Mouse (Mus musculus): ENCODE measurements around the gene Atp6v1g2. TPM values are rescaled to one million over a fixed set of nuclear protein-coding genes. Genes with fewer than 3 reads are reported as not detected.
A peak's percentile ranks its signal among the peaks of the same experiment; 100 is the strongest.
"Not testable (repeated sequence)": the region's sequence is repeated elsewhere in the genome, so short reads cannot be mapped to it uniquely, and the experiment has no call there.

The Atp6v1g2 gene
- polyA plus RNA-seq, 1 experiment: 1.4 TPM

DNA sequence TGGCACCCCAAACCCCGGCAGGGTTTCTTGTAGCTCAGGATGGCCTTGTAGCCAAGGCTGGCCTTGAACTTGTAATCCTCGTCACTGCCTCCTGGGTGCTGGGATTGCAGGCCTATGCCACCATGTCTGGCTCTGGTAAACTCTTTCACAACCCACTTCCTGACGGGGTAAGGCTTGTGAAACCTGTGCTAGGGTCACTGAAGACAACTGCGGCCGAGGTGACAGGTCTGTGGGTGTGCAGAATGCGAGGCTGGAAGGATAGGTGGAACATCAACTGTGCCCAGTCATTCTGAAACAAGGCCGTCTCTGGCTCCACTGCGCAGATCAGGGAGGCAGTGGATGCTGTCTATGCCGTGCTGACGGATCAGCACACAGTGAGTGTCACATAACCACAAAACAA lies 2.4 kb upstream of the Atp6v1g2 start:
- Histone ChIP-seq H3K79me3 (ENCODE audit: low read depth) (peaks cover 23% of the 10 kb centered on the region), H3K4me3 (ENCODE audit: insufficient read depth, poor library complexity, severe bottlenecking) (no peak overlapping the region), H3K36me3 (ENCODE audit: control insufficient read depth, insufficient read depth) (peaks cover 40% of the 10 kb centered on the region), H3K79me2 (ENCODE audit: control insufficient read depth, insufficient read depth) (peaks cover 75% of the 10 kb centered on the region), H3ac (ENCODE audit: control insufficient read depth, insufficient read length, low read depth) (no peak overlapping the region), H3K27me3 (ENCODE audit: control insufficient read depth, insufficient read depth, insufficient read length) (no peaks in the 10 kb centered on the region)
- TF ChIP-seq MYOG (IDR thresholded peaks at IDR 0.05; ENCODE audit: control insufficient read depth, extremely low read depth, insufficient read length) (no peak), USF1 (IDR thresholded peaks at IDR 0.05; ENCODE audit: low read depth) (no peak), CEBPB (IDR thresholded peaks at IDR 0.05; ENCODE audit: low read depth) (no peak), FOSL1 (IDR thresholded peaks at IDR 0.05; ENCODE audit: insufficient read depth, low read length, poor library complexity, severe bottlenecking) (no peak), CTCF (IDR thresholded peaks at IDR 0.05; ENCODE audit: control insufficient read depth, insufficient read depth, insufficient read length) (no peak), MYOD1 (IDR thresholded peaks at IDR 0.05; ENCODE audit: control insufficient read depth, insufficient read length, low read depth) (no peak), MAX (IDR thresholded peaks at IDR 0.05) (no peak)

DNA sequence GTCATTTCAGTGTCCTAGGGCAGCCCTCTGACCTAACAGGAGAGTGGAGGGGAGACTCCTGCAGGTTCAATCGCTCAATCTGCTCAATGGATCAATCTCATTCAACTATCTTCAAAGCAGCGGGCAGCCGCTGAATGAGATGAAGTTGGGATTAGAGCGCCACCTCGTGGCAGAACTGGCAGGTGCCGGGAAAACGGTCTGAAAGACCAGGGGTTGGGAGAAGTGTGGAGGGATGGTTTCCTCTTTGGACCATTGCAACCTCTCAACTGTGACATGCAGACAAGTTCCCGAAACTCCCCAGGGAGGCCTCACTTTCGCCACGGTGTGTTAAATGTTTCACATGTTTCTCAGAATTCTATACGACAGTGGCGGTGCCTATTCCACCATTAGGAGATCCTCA lies 1.4 kb upstream of the Atp6v1g2 start:
- Histone ChIP-seq H3K79me2 (ENCODE audit: control insufficient read depth, insufficient read depth) (peaks cover 65% of the 10 kb centered on the region), H3ac (ENCODE audit: control insufficient read depth, insufficient read length, low read depth) (no peak overlapping the region), H3K79me3 (ENCODE audit: low read depth) (peaks cover 23% of the 10 kb centered on the region), H3K4me3 (ENCODE audit: insufficient read depth, poor library complexity, severe bottlenecking) (no peak overlapping the region), H3K27me3 (ENCODE audit: control insufficient read depth, insufficient read depth, insufficient read length) (no peaks in the 10 kb centered on the region), H3K36me3 (ENCODE audit: control insufficient read depth, insufficient read depth) (peaks cover 40% of the 10 kb centered on the region)
- TF ChIP-seq CTCF (IDR thresholded peaks at IDR 0.05; ENCODE audit: control insufficient read depth, insufficient read depth, insufficient read length) (peak; percentile 46), USF1 (IDR thresholded peaks at IDR 0.05; ENCODE audit: low read depth) (no peak)

DNA sequence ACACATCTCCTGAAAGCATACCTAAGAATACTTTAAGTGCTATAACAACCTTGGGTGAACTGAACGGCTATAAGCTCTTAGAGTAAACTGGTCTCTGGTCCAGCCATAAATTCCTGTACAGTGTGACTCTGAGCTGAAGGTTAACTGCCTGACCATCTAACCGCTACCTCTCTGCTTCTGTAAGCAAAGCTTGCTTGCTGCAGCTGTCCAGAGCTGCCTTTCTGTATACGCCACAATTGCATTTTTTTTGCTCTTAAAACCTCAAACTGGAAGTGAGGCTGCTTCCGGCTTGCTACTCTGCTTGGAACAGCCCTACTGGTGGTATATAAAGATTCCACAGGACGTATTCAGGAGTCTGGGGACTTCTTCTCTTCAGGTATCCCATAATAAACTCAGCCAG lies 801 bp upstream of the Atp6v1g2 start:
- TF ChIP-seq FOSL1 (IDR thresholded peaks at IDR 0.05; ENCODE audit: insufficient read depth, low read length, poor library complexity, severe bottlenecking) (no peak), MYOG (IDR thresholded peaks at IDR 0.05; ENCODE audit: control insufficient read depth, extremely low read depth, insufficient read length) (no peak), MAX (IDR thresholded peaks at IDR 0.05) (no peak), CTCF (IDR thresholded peaks at IDR 0.05; ENCODE audit: control insufficient read depth, insufficient read depth, insufficient read length) (no peak), MYOD1 (IDR thresholded peaks at IDR 0.05; ENCODE audit: control insufficient read depth, insufficient read length, low read depth) (no peak), USF1 (IDR thresholded peaks at IDR 0.05; ENCODE audit: low read depth) (no peak), CEBPB (IDR thresholded peaks at IDR 0.05; ENCODE audit: low read depth) (no peak)

DNA sequence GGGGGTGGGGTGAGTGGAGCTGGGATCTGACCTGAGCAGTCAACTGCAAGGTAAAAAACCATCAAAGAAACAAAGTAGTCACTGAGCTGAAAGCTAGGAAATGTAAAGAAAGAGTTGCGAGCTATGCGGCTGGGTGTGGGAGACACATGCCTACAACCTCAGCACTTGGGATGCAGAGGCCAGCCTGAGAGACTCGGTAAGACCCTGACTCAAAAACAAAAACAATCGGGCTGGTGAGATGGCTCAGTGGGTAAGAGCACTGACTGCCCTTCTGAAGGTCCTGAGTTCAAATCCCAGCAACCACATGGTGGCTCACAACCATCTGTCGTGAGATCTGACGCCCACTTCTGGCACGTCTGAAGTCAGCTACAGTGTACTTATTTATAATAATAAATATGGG lies 630 bp downstream of the Atp6v1g2 start:
- Histone ChIP-seq H3K36me3 (ENCODE audit: control insufficient read depth, insufficient read depth) (peaks cover 37% of the 10 kb centered on the region), H3K79me3 (ENCODE audit: low read depth) (peaks cover 23% of the 10 kb centered on the region)
- not testable (repeated sequence) for H3K4me3 ChIP-seq (ENCODE audit: insufficient read depth, poor library complexity, severe bottlenecking)

More for the DNA sequence above, 801 bp upstream of the Atp6v1g2 start:
- Histone ChIP-seq H3K4me3 (ENCODE audit: insufficient read depth, poor library complexity, severe bottlenecking) (no peak overlapping the region), H3K79me3 (ENCODE audit: low read depth) (peaks cover 23% of the 10 kb centered on the region), H3K27me3 (ENCODE audit: control insufficient read depth, insufficient read depth, insufficient read length) (no peaks in the 10 kb centered on the region), H3ac (ENCODE audit: control insufficient read depth, insufficient read length, low read depth) (no peak overlapping the region), H3K36me3 (ENCODE audit: control insufficient read depth, insufficient read depth) (peaks cover 40% of the 10 kb centered on the region), H3K79me2 (ENCODE audit: control insufficient read depth, insufficient read depth) (peaks cover 65% of the 10 kb centered on the region)

DNA sequence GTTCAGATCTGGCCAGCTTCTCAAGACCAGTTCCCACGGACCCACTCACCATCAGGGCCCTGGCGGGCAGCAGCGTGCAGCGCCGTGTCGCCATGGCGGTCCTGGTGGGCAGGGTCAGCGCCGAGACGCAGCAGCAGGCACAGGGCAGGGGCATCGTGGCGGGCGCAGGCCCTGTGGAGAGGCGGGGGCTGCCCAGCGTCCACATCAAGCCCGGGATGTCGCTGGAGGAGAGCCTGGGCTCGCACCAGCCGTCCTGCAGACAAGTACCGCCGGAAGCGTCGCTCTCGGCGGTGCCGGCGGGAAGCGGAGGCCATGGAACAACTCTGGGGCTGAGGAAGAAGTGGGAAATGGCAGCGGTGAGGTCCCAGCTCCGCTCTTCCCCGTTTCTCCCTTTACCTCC lies 1.4 kb downstream of the Atp6v1g2 start:
- Histone ChIP-seq H3ac (ENCODE audit: control insufficient read depth, insufficient read length, low read depth) (peak overlapping the region; percentile 90), H3K27me3 (ENCODE audit: control insufficient read depth, insufficient read depth, insufficient read length) (no peaks in the 10 kb centered on the region), H3K4me3 (ENCODE audit: insufficient read depth, poor library complexity, severe bottlenecking) (peak overlapping the region; percentile 51), H3K79me2 (ENCODE audit: control insufficient read depth, insufficient read depth) (peaks cover 54% of the 10 kb centered on the region), H3K36me3 (ENCODE audit: control insufficient read depth, insufficient read depth) (peaks cover 28% of the 10 kb centered on the region), H3K79me3 (ENCODE audit: low read depth) (peaks cover 23% of the 10 kb centered on the region)
- TF ChIP-seq FOSL1 (IDR thresholded peaks at IDR 0.05; ENCODE audit: insufficient read depth, low read length, poor library complexity, severe bottlenecking) (no peak), MAX (IDR thresholded peaks at IDR 0.05) (no peak), MYOG (IDR thresholded peaks at IDR 0.05; ENCODE audit: control insufficient read depth, extremely low read depth, insufficient read length) (no peak), CTCF (IDR thresholded peaks at IDR 0.05; ENCODE audit: control insufficient read depth, insufficient read depth, insufficient read length) (no peak), CEBPB (IDR thresholded peaks at IDR 0.05; ENCODE audit: low read depth) (no peak), USF1 (IDR thresholded peaks at IDR 0.05; ENCODE audit: low read depth) (no peak), MYOD1 (IDR thresholded peaks at IDR 0.05; ENCODE audit: control insufficient read depth, insufficient read length, low read depth) (no peak)

More for the DNA sequence above, 630 bp downstream of the Atp6v1g2 start:
- not testable (repeated sequence) for H3ac ChIP-seq (ENCODE audit: control insufficient read depth, insufficient read length, low read depth); H3K27me3 ChIP-seq (ENCODE audit: control insufficient read depth, insufficient read depth, insufficient read length)
- H3K79me2 ChIP-seq (ENCODE audit: control insufficient read depth, insufficient read depth): peaks cover 59% of the 10 kb centered on the region

DNA sequence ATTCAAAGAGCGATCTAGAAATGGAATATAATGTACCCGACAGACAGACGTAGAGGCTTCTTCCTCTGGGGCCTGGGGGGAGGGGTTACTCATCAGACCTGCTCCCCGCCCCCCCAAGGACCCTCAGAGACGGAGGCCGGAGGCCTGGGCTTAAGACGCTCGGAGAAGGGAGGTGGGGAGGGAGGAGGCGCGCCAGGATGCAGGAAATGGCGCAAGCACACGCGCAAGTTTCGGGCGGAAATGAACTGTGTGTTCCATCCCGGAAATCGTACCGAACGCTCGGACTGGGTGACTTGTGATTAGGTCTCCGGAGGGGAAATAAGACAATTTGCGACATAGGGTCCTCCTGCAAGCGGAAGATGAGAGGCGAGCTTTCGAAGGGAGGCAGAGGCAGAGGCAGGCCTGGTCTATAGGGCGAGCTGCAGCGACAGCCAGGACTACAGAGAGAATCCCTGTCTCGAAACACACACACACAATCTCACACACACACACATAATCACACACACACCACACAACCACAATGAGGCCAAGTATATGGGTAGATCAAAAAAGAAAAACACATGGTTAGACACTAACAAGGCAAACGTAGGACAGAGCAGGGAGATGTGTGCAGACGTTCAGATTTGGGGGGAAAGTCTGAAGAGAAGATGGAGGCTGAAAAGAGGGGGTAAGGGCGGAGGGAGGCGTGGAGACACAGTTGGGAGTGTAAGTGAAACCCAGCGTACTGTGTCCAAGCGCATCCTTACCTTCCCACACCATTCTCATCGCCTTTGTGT lies 2.3 kb downstream of the Atp6v1g2 start, which contains the start of gene Nfkbil1:
Gene Nfkbil1 (minus strand): TSS at position 179 of the 776 bp plus-strand sequence.
- Histone ChIP-seq H3K4me3 (ENCODE audit: insufficient read depth, poor library complexity, severe bottlenecking) (peak within 1 kb of the TSS; percentile 51), H3ac (ENCODE audit: control insufficient read depth, insufficient read length, low read depth) (peak within 1 kb of the TSS; percentile 90), H3K79me3 (ENCODE audit: low read depth) (peaks cover 19% of the 10 kb centered on the region), H3K27me3 (ENCODE audit: control insufficient read depth, insufficient read depth, insufficient read length) (no peaks in the 10 kb centered on the region), H3K79me2 (ENCODE audit: control insufficient read depth, insufficient read depth) (peaks cover 46% of the 10 kb centered on the region), H3K36me3 (ENCODE audit: control insufficient read depth, insufficient read depth) (peaks cover 25% of the 10 kb centered on the region)
- no peak for TF ChIP-seq MYOD1 (IDR thresholded peaks at IDR 0.05; ENCODE audit: control insufficient read depth, insufficient read length, low read depth)
- TF ChIP-seq MAX (IDR thresholded peaks at IDR 0.05): peak; percentile 56
- TF ChIP-seq MYOG (IDR thresholded peaks at IDR 0.05; ENCODE audit: control insufficient read depth, extremely low read depth, insufficient read length): no peak
- peak; percentile 65 for TF ChIP-seq CEBPB (IDR thresholded peaks at IDR 0.05; ENCODE audit: low read depth)
- no peak for TF ChIP-seq CTCF (IDR thresholded peaks at IDR 0.05; ENCODE audit: control insufficient read depth, insufficient read depth, insufficient read length)
- no peak for TF ChIP-seq FOSL1 (IDR thresholded peaks at IDR 0.05; ENCODE audit: insufficient read depth, low read length, poor library complexity, severe bottlenecking)
- TF ChIP-seq USF1 (IDR thresholded peaks at IDR 0.05; ENCODE audit: low read depth): no peak
